Mouse (Mus musculus): ENCODE data around the gene Kctd2.
"Not testable (repeated sequence)": the region's sequence is repeated elsewhere in the genome, so short reads cannot be mapped to it uniquely, and the experiment has no call there.

Kctd2 gene

DNA sequence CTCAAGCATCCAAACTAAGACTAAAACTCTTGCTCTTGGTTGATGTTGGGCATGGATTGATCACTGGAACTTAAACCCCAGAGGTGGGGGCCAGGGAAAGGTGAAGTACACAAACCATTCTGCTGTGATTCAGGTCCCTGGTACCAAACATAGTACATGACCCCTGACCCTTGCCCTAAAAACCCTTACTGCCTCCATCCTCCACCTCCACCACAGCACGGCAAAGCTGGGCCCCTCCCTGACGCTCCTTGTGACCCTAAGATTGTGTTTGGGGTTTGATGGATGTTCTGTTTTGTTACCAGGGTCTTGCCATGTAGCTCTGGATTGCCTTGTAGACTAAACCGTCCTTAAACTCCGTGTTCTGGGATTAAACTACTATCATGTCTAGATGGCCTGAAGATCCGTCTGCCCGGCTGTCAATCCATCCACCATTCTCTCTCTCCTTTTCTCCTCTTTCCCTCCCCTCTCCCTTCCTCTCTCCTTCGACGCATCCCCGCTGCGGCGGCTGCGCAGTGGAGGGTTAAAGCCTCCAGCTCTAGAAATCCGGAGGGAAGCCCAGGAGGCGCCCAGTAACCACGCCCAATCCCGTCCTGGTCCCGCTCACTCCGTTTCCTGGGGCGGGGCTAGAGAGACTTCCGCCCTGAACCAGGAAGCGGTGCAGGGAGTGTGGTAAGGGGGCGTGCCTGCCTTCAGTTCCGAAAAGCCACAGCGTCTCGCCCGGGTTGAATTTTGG, 55.3 kb downstream of the Kctd2 start, which contains the start of gene Armc7:
Armc7 (plus strand) TSS at position 643 of the 733 bp plus-strand sequence.
- peak; percentile 97 for DNase-seq (ENCODE audit: low spot score)

- DNase-seq (ENCODE audit: low spot score), result no peak
Observed at GRCm38 (mm10) chr11:115475758-115476237, 55.9 kb downstream of the Kctd2 start.

DNA sequence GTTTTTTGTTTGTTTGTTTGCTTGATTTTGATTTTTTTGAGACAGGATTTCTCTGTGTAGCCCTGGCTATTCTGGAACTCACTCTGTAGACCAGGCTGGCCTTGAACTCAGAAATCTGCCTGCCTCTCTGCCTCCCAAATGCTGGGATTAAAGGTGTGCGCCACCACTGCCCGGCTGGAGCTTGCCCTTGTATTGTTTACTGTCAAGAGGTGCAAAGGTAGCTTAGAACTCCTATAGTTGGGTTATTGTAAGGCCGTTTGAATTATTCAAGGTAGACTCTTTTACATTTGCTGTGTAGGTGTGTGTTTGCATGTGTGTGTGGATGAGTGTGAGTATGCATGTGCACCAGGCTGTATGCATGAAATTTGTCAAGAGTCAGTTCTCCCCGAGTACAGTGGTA, 56.7 kb downstream of the Kctd2 start:
- not testable (repeated sequence) for DNase-seq (ENCODE audit: low spot score)

GRCm38 (mm10) chr11:115477388-115477787, 57.5 kb downstream of the Kctd2 start:
- DNase-seq (ENCODE audit: low spot score), result not testable (repeated sequence)

DNA sequence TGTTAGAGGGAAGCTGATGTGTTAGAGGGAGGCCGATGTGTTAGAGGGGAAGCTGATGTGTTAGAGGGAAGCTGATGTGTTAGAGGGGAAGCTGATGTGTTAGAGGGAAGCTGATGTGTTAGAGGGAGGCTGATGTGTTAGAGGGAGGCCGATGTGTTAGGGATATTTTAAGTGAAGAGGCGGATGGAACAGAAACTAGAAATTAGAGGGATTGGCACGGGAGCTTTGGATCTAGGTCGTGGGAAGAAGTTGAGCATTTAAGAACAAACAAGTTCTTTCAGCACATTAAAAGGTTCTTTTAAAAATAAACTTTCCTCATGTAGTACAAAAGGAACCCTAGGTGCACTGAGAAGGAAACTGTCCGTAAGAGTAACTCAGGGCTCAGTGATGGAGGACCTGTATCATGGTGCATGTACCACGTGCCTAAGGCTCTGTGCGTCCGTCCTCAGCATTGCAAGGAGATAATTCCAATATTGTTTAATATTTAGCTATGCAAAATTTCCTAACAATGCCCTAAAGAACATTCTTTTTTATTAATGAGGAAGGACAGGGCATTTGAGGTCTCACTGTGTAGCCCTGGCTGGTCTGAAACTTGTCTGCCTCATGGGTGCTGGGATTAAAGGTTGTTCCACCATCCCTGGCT, 58.5 kb downstream of the Kctd2 start:
- no peak for DNase-seq (ENCODE audit: low spot score)
